Mouse (Mus musculus): ENCODE measurements around the gene Flywch1.

GRCm38 (mm10) chr17:23803366-23804041 lies 32.1 kb upstream of the Flywch1 start:
- no peak for TF ChIP-seq CTCF (IDR thresholded peaks at IDR 0.05; ENCODE audit: insufficient read depth, low read depth, low read length)
- TF ChIP-seq POLR2A (IDR thresholded peaks at IDR 0.05; ENCODE audit: insufficient read depth, low read depth, low read length): no peak
